Mouse (Mus musculus) kidney, embryonic 14.5 days (tissue): ENCODE results near the gene Slc2a3. TPM values are rescaled to one million over a fixed set of nuclear protein-coding genes. Genes with fewer than 3 reads are reported as not detected.

Source experiments
- ATAC-seq: fragments of 200-750 bp; cut with Nextera tagmentation; 2 replicates; pipeline ENCODE4 v1.8.0; 2017; ENCODE audit warnings: moderate number of reproducible peaks, mild to moderate bottlenecking, moderate TSS enrichment, moderate library complexity; ENCODE audit not compliant: low FRiP score, low TSS enrichment
- H3K27ac ChIP-seq: fragments of 300-500 bp; sonication (generic); 2 replicates; pipeline ENCODE4 v1.5.1; 2014; ENCODE audit warnings: low read depth, mild to moderate bottlenecking, low read length, moderate library complexity, mixed read lengths
- H3K27me3 ChIP-seq: fragments of 300-500 bp; sonication (generic); 2 replicates; pipeline ENCODE4 v1.6.1; 2014; ENCODE audit warnings: mild to moderate bottlenecking, low read length; ENCODE audit not compliant: control insufficient read depth, insufficient read depth
- H3K36me3 ChIP-seq: fragments of 300-500 bp; sonication (generic); 2 replicates; pipeline ENCODE4 v1.6.1; 2014; ENCODE audit warnings: low read length, mixed read lengths; ENCODE audit not compliant: control insufficient read depth, insufficient read depth
- H3K4me1 ChIP-seq: fragments of 300-500 bp; sonication (generic); 2 replicates; pipeline ENCODE4 v1.6.1; 2014; ENCODE audit warnings: low read length, mixed read lengths; ENCODE audit not compliant: control insufficient read depth, insufficient read depth
- H3K4me2 ChIP-seq: fragments of 300-500 bp; sonication (generic); replicated peaks from 2 replicates; pipeline ENCODE4 v1.6.1; 2014; ENCODE audit warnings: low read depth, mild to moderate bottlenecking, low read length
- H3K4me3 ChIP-seq: fragments of 300-500 bp; sonication (generic); 2 replicates; pipeline ENCODE4 v1.5.1; 2014; ENCODE audit warnings: mild to moderate bottlenecking, low read length
- H3K9ac ChIP-seq: fragments of 300-500 bp; sonication (generic); 2 replicates; pipeline ENCODE4 v1.6.1; 2014; ENCODE audit warnings: low read depth, mild to moderate bottlenecking, low read length, moderate library complexity
- H3K9me3 ChIP-seq: fragments of 300-500 bp; sonication (generic); 2 replicates; pipeline ENCODE4 v1.6.1; 2016; ENCODE audit warnings: low read length; ENCODE audit not compliant: control insufficient read depth
- WGBS: fragments of 180-500 bp; shearing (Covaris S2); extraction: QIAGEN DNeasy Blood & Tissue Kit; methylation state at CpG from one replicate; pipeline ENCODE4 v1.1.7; 2014; 5-methylcytosine and 5-hydroxymethylcytosine counted together
- polyA plus RNA-seq: library from polyadenylated mRNA; unstranded; fragments of >200 nt; fragmentation: Nextera tagmentation; extraction: Ambion mirVana; gene quantifications from 2 replicates; pipeline ENCODE4 v1.2.1, GENCODE M21; 2014

The Slc2a3 gene
- polyA plus RNA-seq, 1 experiment from 2014 or later, result 5.8 TPM

GRCm38 (mm10) chr6:122824086-122824485 is 22.6 kb upstream of the Slc2a3 start:
- no peak overlapping the region for H3K4me2 ChIP-seq
- no peaks in the 10 kb centered on the region for H3K27me3 ChIP-seq
- H3K4me1 ChIP-seq, result peaks cover 34% of the 10 kb centered on the region
- H3K9ac ChIP-seq, result no peak overlapping the region
- ATAC-seq, result no peak
- H3K27ac ChIP-seq, result no peak overlapping the region
- H3K9me3 ChIP-seq, result no peaks in the 10 kb centered on the region
- no peaks in the 10 kb centered on the region; the same call in 1 of the 2 replicates for H3K36me3 ChIP-seq
- H3K4me3 ChIP-seq, result no peak overlapping the region
- 74% methylated on average over 10 of the region's 10 CpGs for WGBS

- Histone ChIP-seq H3K27ac (no peak overlapping the region), H3K27me3 (no peaks in the 10 kb centered on the region), H3K4me3 (peak overlapping the region; percentile 89; the same call in 1 of the 2 replicates), H3K9ac (no peak overlapping the region), H3K4me2 (peak overlapping the region; percentile 66), H3K4me1 (peaks cover 32% of the 10 kb centered on the region), H3K9me3 (no peaks in the 10 kb centered on the region), H3K36me3 (no peaks in the 10 kb centered on the region)
- ATAC-seq, result no peak
- 68% methylated on average over 9 of the region's 9 CpGs for WGBS
Measured at GRCm38 (mm10) chr6:122821822-122822221, 20.4 kb upstream of the Slc2a3 start.

GRCm38 (mm10) chr6:122820799-122821650 is 19.6 kb upstream of the Slc2a3 start:
- H3K27me3 ChIP-seq, result no peaks in the 10 kb centered on the region
- peak overlapping the region; percentile 66 for H3K4me2 ChIP-seq
- ATAC-seq, result no peak
- H3K9me3 ChIP-seq, result no peaks in the 10 kb centered on the region
- peak overlapping the region; percentile 92; the same call in 1 of the 2 replicates for H3K9ac ChIP-seq
- peak overlapping the region; percentile 89 for H3K4me3 ChIP-seq
- 30% methylated on average over 15 of the region's 15 CpGs for WGBS
- no peaks in the 10 kb centered on the region for H3K36me3 ChIP-seq
- H3K4me1 ChIP-seq, result peaks cover 28% of the 10 kb centered on the region
- H3K27ac ChIP-seq, result no peak overlapping the region; the same call in 1 of the 2 replicates

- H3K27ac ChIP-seq, result peak overlapping the region; percentile 71
- ATAC-seq, result peak; percentile 75
- 0% methylated on average over 36 of the region's 38 CpGs for WGBS
Measured at GRCm38 (mm10) chr6:122820071-122820798, 18.8 kb upstream of the Slc2a3 start.

GRCm38 (mm10) chr6:122819306-122820070 is 18.0 kb upstream of the Slc2a3 start, which contains the start of gene Foxj2:
Gene Foxj2 (plus strand): TSS chr6:122819914.
- Histone ChIP-seq H3K4me2 (peak within 1 kb of the TSS; percentile 66), H3K4me1 (peaks cover 21% of the 10 kb centered on the region), H3K9ac (peak within 1 kb of the TSS; percentile 92), H3K36me3 (no peaks in the 10 kb centered on the region), H3K4me3 (peak within 1 kb of the TSS; percentile 89), H3K9me3 (no peaks in the 10 kb centered on the region), H3K27me3 (no peaks in the 10 kb centered on the region), H3K27ac (peak within 1 kb of the TSS; percentile 71)
- peak; percentile 86 for ATAC-seq
- 3% methylated on average over 53 of the region's 61 CpGs for WGBS

More at GRCm38 (mm10) chr6:122820071-122820798, 18.8 kb upstream of the Slc2a3 start:
- peaks cover 21% of the 10 kb centered on the region for H3K4me1 ChIP-seq
- no peaks in the 10 kb centered on the region for H3K9me3 ChIP-seq
- peak overlapping the region; percentile 66 for H3K4me2 ChIP-seq
- H3K4me3 ChIP-seq, result peak overlapping the region; percentile 89
- H3K9ac ChIP-seq, result peak overlapping the region; percentile 92
- H3K36me3 ChIP-seq, result no peaks in the 10 kb centered on the region
- no peaks in the 10 kb centered on the region for H3K27me3 ChIP-seq

DNA sequence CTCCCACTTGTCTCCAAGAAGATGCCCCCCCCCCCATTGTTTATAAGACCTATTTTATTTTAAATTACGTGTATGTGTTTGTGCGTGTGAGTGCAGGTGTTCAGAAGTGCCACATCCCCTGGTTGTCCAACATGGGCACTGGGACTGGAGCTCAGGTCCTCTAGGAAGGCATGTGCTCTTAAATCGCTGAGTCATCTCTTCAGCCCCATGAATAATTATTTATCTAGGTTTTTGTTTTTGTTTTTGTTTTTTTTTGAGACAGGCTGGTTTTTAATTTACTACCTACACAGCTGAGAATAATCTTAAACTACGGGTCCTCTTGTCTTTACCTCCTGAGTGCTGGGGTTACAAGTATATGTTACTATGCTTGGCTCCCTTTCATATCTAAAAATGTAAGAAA is 12.2 kb upstream of the Slc2a3 start:
- no peaks in the 10 kb centered on the region for H3K27me3 ChIP-seq
- no peak overlapping the region for H3K9ac ChIP-seq
- no peak for ATAC-seq
- no peaks in the 10 kb centered on the region for H3K36me3 ChIP-seq
- no peak overlapping the region for H3K4me3 ChIP-seq
- peaks cover 5% of the 10 kb centered on the region; the same call in 1 of the 2 replicates for H3K4me1 ChIP-seq
- H3K9me3 ChIP-seq, result no peaks in the 10 kb centered on the region
- 85% methylated on average over 4 of the region's 4 CpGs for WGBS
- no peak overlapping the region for H3K4me2 ChIP-seq
- no peak overlapping the region for H3K27ac ChIP-seq

DNA sequence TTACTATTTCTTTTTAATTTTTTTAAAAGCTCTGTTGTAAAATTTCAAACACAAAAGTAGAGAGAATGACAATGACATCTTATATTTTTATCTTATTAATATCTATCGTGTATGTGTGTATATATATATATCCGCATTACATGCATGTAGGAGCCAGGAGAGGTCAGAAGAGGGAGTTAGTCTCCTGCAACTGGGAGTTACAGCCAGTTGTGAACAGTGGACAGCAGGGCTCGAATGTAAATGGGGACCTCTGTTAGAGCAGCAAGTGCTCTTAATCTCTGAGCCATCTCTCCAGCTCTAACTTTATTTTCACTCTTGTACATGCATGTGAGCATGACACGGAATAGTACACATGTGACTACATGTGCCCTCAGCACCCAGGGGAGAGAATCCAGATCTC is 11.3 kb upstream of the Slc2a3 start:
- Histone ChIP-seq H3K4me2 (no peak overlapping the region), H3K27ac (no peak overlapping the region), H3K4me1 (peaks cover 5% of the 10 kb centered on the region; the same call in 1 of the 2 replicates), H3K4me3 (no peak overlapping the region), H3K9me3 (no peaks in the 10 kb centered on the region), H3K27me3 (no peaks in the 10 kb centered on the region), H3K36me3 (no peaks in the 10 kb centered on the region), H3K9ac (no peak overlapping the region)
- 88% methylated on average over 4 of the region's 4 CpGs for WGBS
- ATAC-seq, result no peak

DNA sequence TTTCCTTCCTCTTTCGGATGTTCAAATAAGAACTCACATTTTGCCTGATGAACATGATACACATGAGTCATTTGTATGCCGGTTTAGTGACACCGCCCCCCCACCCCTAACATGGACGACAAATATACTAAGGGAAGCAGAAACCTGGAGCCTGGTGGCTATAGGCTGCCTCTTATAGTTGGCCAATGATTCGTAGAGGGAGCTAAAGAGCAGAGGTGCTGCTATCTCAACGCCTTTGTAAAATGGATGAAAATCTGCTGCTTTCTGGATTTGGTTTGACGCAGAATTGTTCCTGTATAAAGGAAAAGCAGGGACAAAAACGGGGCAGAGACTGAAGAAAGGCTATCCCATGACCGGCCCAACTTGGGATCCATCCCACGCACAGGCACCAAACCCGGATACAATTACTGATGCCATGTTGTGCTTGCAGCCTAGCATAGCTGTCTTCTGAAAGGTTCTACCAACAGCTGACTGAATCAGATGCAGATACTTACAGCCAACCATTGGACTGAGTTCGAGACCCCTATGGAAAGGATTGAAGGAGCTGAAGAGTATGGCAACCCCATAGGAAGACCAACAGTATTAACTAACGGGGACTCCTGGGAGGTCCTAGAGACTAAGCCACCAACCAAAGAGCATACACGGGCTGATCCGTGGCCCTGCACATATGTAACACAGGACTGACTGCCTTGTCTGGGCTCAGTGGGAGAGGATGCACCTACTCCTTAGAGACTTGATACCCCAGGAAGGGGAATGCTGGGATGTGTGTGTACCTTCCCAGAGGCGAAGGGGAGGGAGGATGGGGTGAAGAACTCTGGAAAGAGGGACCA is 10.5 kb upstream of the Slc2a3 start:
- H3K27ac ChIP-seq, result peak overlapping the region; percentile 99
- peaks cover 5% of the 10 kb centered on the region; the same call in 1 of the 2 replicates for H3K4me1 ChIP-seq
- H3K4me3 ChIP-seq, result peak overlapping the region; percentile 54
- H3K4me2 ChIP-seq, result peak overlapping the region; percentile 43
- no peaks in the 10 kb centered on the region for H3K36me3 ChIP-seq
- H3K9ac ChIP-seq, result peak overlapping the region; percentile 82; the same call in 1 of the 2 replicates
- H3K9me3 ChIP-seq, result no peaks in the 10 kb centered on the region
- no peaks in the 10 kb centered on the region for H3K27me3 ChIP-seq
- peak; percentile 41; the same call in 1 of the 2 replicates for ATAC-seq
- 27% methylated on average over 16 of the region's 16 CpGs for WGBS
